Mouse (Mus musculus) heart, postnatal 0 days (tissue): ENCODE data around the gene Gphn. TPM values are rescaled to one million over a fixed set of nuclear protein-coding genes. Genes with fewer than 3 reads are reported as not detected.

Experiments
- ATAC-seq: fragments of 200-750 bp; cut with Nextera tagmentation; 2 replicates; pipeline ENCODE4 v1.8.0; 2017; ENCODE audit warnings: low read depth, moderate number of reproducible peaks, moderate library complexity; ENCODE audit not compliant: insufficient read depth
- DNase-seq: peaks from one replicate; pipeline ENCODE4 v3.0.0-alpha.2; 2016; ENCODE audit warnings: low spot score
- H3K27ac ChIP-seq: fragments of 300-500 bp; sonication (generic); 2 replicates; pipeline ENCODE4 v1.5.1; 2014; ENCODE audit warnings: low read depth, mild to moderate bottlenecking
- H3K27me3 ChIP-seq: fragments of 300-500 bp; sonication (generic); 2 replicates; pipeline ENCODE4 v1.6.1; 2014; ENCODE audit warnings: low read length, mixed read lengths; ENCODE audit not compliant: control insufficient read depth, insufficient read depth
- H3K36me3 ChIP-seq: fragments of 300-500 bp; sonication (generic); replicated peaks from 2 replicates; pipeline ENCODE4 v1.6.1; 2014; ENCODE audit warnings: low read length, mixed read lengths; ENCODE audit not compliant: control insufficient read depth, insufficient read depth
- H3K4me1 ChIP-seq: fragments of 300-500 bp; sonication (generic); 2 replicates; pipeline ENCODE4 v1.6.1; 2014; ENCODE audit warnings: antibody characterized with exemption; ENCODE audit not compliant: control insufficient read depth, insufficient read depth
- H3K4me2 ChIP-seq: fragments of 300-500 bp; sonication (generic); 2 replicates; pipeline ENCODE4 v1.6.1; 2014; ENCODE audit warnings: low read depth, mild to moderate bottlenecking, low read length, moderate library complexity
- H3K4me3 ChIP-seq: fragments of 300-500 bp; sonication (generic); 2 replicates; pipeline ENCODE4 v1.5.1; 2014; ENCODE audit warnings: low read depth, low read length
- H3K9ac ChIP-seq: fragments of 300-500 bp; sonication (generic); replicated peaks from 2 replicates; pipeline ENCODE4 v1.6.1; 2014; ENCODE audit warnings: low read depth, low read length, mixed read lengths
- H3K9me3 ChIP-seq: fragments of 300-500 bp; sonication (generic); replicated peaks from 2 replicates; pipeline ENCODE4 v1.6.1; 2016; ENCODE audit warnings: low read length; ENCODE audit not compliant: control insufficient read depth
- CTCF ChIP-seq: IDR thresholded peaks from 2 replicates; pipeline ENCODE4 v1.5.1; 2016; ENCODE audit warnings: antibody characterized with exemption, control low read depth, low read depth
- EP300 ChIP-seq: IDR thresholded peaks from 2 replicates; pipeline ENCODE4 v1.6.1; 2016; ENCODE audit warnings: antibody characterized with exemption, low read depth
- WGBS: fragments of 180-500 bp; shearing (Covaris S2); extraction: QIAGEN DNeasy Blood & Tissue Kit; methylation state at CpG from one replicate; pipeline ENCODE4 v1.1.7; 2014; 5-methylcytosine and 5-hydroxymethylcytosine counted together
- polyA plus RNA-seq: library from polyadenylated mRNA; unstranded; fragments of >200 nt; fragmentation: Nextera tagmentation; extraction: Ambion mirVana; gene quantifications from 2 replicates; pipeline ENCODE4 v1.2.1, GENCODE M21; 2015
- total RNA-seq: library from RNA; depleted of rRNA; stranded (reverse); fragments of >200 nt; gene quantifications from 2 replicates; pipeline ENCODE4 v1.2.3, GENCODE M21; 2014; ENCODE audit warnings: low replicate concordance; rRNA removed

The Gphn gene
- total and polyA plus RNA-seq, 2 experiments from 2014 or later, result 12.4 to 15.2 TPM

DNA sequence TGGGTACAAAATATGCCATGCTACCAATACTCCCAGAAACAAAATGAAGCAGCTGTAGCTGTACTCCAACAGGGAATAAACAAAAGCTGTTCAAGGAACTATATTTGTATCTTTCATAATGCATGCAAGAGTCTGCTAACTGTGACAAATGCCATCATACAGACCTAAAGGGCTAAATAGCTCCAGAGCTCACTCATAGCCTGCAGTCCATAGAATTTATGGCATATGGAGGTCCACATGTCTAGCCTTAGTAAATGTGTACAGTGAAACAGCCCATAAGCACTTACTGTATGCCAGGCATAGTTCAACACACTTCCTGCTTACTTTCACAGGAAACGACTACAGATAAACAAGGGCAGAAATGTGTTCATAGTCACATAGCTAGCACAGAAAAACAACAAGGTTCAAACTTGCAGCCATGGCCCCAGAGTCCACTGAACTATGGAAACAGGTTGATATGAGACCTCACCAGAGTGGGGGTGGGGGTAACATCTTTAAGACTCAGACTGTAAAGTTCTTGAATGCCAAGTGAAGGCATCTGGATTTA is 459.6 kb downstream of the Gphn start:
- H3K36me3 ChIP-seq, result no peaks in the 10 kb centered on the region
- 47% methylated on average over 1 of the region's 1 CpGs for WGBS
- no peak overlapping the region for H3K27ac ChIP-seq
- H3K4me1 ChIP-seq, result no peaks in the 10 kb centered on the region
- no peak overlapping the region for H3K4me2 ChIP-seq
- no peaks in the 10 kb centered on the region for H3K27me3 ChIP-seq
- ATAC-seq (no peak), DNase-seq (no peak)
- H3K9me3 ChIP-seq, result no peaks in the 10 kb centered on the region
- no peak for TF ChIP-seq EP300
- TF ChIP-seq CTCF, result no peak
- no peak overlapping the region for H3K9ac ChIP-seq
- no peak overlapping the region for H3K4me3 ChIP-seq

DNA sequence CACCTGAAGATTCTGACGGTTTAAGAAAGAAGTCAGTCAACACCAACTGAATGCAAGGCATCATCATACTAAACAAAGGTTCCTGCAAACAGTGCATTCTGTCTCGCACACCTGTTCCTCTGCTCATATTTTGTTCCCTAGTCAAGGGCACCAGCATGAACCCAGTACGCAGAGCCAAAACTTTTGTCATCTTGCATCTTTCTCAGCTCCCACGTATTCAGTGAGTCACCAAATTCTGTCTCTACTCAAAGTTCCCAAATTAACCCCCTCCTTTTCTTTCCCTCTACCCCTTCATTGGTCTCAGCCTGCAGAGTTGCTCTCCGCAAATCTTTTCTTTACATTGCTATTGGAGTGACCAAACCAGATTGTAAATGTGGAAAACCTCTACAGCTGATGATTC is 462.7 kb downstream of the Gphn start:
- Histone ChIP-seq H3K4me2 (no peak overlapping the region), H3K9me3 (no peaks in the 10 kb centered on the region), H3K27ac (no peak overlapping the region), H3K4me3 (no peak overlapping the region), H3K9ac (no peak overlapping the region), H3K27me3 (no peaks in the 10 kb centered on the region), H3K36me3 (no peaks in the 10 kb centered on the region), H3K4me1 (no peaks in the 10 kb centered on the region)
- WGBS, result 84% methylated on average over 5 of the region's 5 CpGs
- ATAC-seq (no peak), DNase-seq (no peak)
- TF ChIP-seq CTCF (no peak), EP300 (no peak)

GRCm38 (mm10) chr12:78691325-78691724 is 465.1 kb downstream of the Gphn start, which contains the start of gene Fam71d:
Gene Fam71d, plus strand, starts transcription at chr12:78691535.
- DNase-seq (no peak), ATAC-seq (no peak)
- Histone ChIP-seq H3K9me3 (no peaks in the 10 kb centered on the region), H3K4me3 (no peak within 1 kb of the TSS), H3K4me1 (no peaks in the 10 kb centered on the region), H3K27ac (no peak within 1 kb of the TSS), H3K36me3 (no peaks in the 10 kb centered on the region), H3K27me3 (no peaks in the 10 kb centered on the region), H3K9ac (no peak within 1 kb of the TSS), H3K4me2 (no peak within 1 kb of the TSS)
- WGBS, result 64% methylated on average over 1 of the region's 1 CpGs
- TF ChIP-seq EP300 (no peak), CTCF (no peak)

GRCm38 (mm10) chr12:78693281-78693680 is 467.1 kb downstream of the Gphn start:
- no peaks in the 10 kb centered on the region for H3K27me3 ChIP-seq
- H3K36me3 ChIP-seq, result no peaks in the 10 kb centered on the region
- H3K4me2 ChIP-seq, result no peak overlapping the region
- H3K4me3 ChIP-seq, result no peak overlapping the region
- 84% methylated on average over 2 of the region's 2 CpGs for WGBS
- H3K27ac ChIP-seq, result no peak overlapping the region
- TF ChIP-seq EP300 (no peak), CTCF (no peak)
- H3K4me1 ChIP-seq, result no peaks in the 10 kb centered on the region
- no peak overlapping the region for H3K9ac ChIP-seq
- DNase-seq, result no peak
- no peak for ATAC-seq
- H3K9me3 ChIP-seq, result no peaks in the 10 kb centered on the region

- Histone ChIP-seq H3K4me2 (no peak overlapping the region), H3K36me3 (no peaks in the 10 kb centered on the region), H3K4me3 (no peak overlapping the region), H3K27me3 (no peaks in the 10 kb centered on the region), H3K4me1 (no peaks in the 10 kb centered on the region), H3K9me3 (no peaks in the 10 kb centered on the region), H3K27ac (no peak overlapping the region), H3K9ac (no peak overlapping the region)
- 71% methylated on average over 2 of the region's 2 CpGs for WGBS
- no peak for ATAC-seq
- no peak for TF ChIP-seq CTCF
- no peak for TF ChIP-seq EP300
- DNase-seq, result no peak
These were observed 491.6 kb downstream of the Gphn start for GRCm38 (mm10) chr12:78717783-78718182.

GRCm38 (mm10) chr12:78727723-78728122 is 501.5 kb downstream of the Gphn start:
- no peaks in the 10 kb centered on the region for H3K27me3 ChIP-seq
- H3K9ac ChIP-seq, result no peak overlapping the region
- no peak for ATAC-seq
- no peaks in the 10 kb centered on the region for H3K9me3 ChIP-seq
- no peak for TF ChIP-seq EP300
- no peak for TF ChIP-seq CTCF
- DNase-seq, result no peak
- H3K4me3 ChIP-seq, result no peak overlapping the region
- H3K36me3 ChIP-seq, result no peaks in the 10 kb centered on the region
- 38% methylated on average over 4 of the region's 4 CpGs for WGBS
- no peak overlapping the region for H3K27ac ChIP-seq
- H3K4me2 ChIP-seq, result no peak overlapping the region
- no peaks in the 10 kb centered on the region for H3K4me1 ChIP-seq

Other genes starting within 250 kb of the Gphn start
- gene Gm6657, start 32.1 kb upstream of the Gphn start, total RNA-seq, result not detected in 2 replicates
- gene Gm6657, start 32.1 kb upstream of the Gphn start, polyA plus RNA-seq, result not detected in 2 replicates